Mouse (Mus musculus) megakaryocyte-erythroid progenitor cell, adult 5-6 weeks (primary cell): ENCODE data around the gene Actr1a. TPM values are rescaled to one million over a fixed set of nuclear protein-coding genes. Genes with fewer than 3 reads are reported as not detected.

Experiments used
- ATAC-seq: replicated peaks from 2 replicates; pipeline ENCODE4 v1.8.0; 2016; ENCODE audit warnings: mild to moderate bottlenecking, inconsistent platforms; ENCODE audit not compliant: severe bottlenecking, poor library complexity, low FRiP score, low TSS enrichment
- total RNA-seq, 2 experiments: library from RNA; stranded (forward) in 1 of 2; stranded (reverse) in 1 of 2; fragments of 200-1000, 215-1000 nt in 1 of 2; fragments of >200 nt in 1 of 2; fragmentation: Nextera tagmentation in 1 of 2; gene quantifications; 2 replicates each; pipeline ENCODE4 v1.2.3; 2014 to 2017

Actr1a gene
- total RNA-seq, 2 experiments from 2014 or later: 86.5 to 90.5 TPM

DNA sequence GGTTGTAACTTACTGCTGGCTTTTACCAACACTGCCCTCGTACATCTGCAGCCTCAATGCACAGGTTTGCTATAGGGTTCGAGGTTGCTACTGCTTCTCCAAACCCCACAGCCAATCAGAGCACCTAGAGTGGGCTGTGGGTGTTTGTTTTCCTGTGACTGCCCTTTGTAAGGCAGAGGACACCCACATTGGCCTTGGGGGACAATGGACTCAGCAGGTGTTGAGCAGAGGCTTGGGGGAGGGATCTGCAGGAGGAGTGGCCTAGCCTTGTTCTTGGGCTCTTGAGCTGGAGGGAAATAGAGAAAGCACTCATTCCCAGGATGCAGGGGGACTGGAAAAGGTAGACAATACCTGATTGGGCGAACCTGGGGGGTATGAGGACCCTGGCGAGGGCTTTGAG lies 37.2 kb downstream of the Actr1a start:
- ATAC-seq: no peak

DNA sequence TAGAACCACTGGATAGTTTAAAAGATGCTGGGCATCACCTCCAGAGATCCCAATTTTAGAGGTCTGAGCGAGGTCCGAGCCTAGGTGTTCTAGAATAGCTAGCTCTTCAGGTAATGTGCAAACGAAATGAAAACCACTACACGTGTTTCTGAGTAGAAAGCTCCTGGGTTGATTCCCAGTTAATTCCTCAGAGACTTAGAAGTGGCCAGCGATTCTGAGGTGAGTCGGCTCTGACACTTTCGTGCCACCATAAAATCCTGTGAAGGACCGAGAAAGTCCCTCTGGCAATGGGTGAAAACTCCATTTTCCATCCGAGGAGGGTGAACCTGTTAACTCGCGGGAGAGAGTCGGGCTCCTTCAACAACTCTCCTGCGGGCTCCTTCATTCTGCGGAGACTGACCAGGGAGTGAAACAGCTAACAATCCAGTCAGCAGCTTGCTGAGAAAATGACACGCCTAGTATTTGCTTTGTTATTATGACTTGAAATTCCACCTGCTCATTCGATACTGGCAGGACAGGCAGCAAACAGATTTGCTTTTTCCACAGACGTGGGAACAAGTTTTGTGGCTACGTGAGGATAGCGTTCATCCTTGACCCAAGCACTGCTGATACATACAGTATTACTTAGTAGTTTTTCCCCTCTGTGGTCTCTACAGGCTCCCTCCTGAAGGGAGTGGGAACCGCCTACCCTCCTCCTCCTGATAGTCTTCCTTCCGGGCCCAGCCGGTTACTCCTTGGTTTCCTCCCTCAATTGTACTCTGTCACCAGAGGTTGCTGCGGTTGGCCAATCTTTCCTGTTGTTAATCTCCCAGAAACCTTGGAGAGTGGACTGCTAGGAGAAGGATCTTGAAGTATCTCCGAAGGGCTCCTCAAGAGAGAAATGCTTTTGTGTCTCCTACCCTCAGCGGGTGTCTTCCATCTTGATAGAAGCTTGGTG lies 37.9 kb downstream of the Actr1a start:
- ATAC-seq: peak; percentile 58

DNA sequence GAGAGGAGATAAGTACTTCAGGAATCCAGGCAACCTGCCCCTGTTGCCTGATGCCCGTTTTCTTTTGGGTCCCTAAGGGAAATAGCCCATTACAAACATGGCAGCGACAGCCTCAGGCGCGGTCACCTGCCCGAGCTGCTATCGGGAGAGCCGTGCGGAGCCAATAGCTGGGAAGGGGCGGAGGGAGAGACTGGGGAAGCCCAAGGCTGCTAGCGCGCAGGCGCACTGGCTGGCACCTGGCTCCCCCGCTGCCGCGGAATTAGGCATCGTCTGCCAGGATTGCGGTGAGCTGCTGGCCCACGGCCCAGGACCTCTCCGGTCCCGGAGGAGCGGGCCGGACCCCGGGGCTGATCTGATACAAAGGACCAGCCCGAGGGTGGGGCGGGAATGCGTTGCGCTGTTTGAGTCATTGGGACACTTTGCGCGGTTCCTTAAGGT lies 38.8 kb downstream of the Actr1a start:
- ATAC-seq: peak; percentile 88

DNA sequence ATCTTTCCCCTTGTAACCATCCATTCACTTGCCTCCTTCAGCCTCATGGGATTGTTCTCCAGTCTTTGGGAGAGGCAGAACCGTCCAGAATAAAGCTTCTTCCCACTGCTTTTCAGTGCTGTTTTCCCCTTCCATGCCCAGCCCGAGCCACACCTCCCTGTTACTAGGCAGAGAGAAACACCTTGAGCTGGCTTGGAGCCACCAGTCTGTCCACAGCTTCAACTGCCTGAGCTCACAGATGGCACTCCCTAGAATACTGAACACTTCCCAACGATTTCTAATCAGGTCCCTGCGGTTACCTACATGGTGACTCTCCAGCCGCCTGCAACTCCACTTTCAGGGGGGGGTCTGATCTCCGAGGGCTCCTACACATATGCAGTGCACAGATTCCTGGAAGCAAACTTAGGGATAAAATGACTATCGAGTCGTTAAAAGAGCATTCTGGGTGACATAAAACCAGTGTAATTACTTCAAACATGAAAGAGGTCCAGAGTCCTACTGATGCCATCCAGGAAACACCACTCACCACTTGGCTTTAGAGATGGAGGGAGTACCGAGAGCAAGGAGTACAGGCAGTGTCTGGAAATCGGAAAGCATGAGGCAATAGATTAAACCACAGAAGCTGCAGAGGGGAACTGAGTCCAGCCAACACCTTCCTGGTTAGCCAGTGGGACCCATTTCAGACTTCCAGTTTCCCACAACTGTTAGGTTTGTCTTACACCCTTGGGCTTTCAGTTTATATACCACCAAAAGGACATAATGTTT lies 45.2 kb downstream of the Actr1a start, which contains the start of gene 2310034G01Rik:
TSS of gene 2310034G01Rik (minus strand) at position 135 of the 765 bp plus-strand sequence.
- no peak for ATAC-seq

DNA sequence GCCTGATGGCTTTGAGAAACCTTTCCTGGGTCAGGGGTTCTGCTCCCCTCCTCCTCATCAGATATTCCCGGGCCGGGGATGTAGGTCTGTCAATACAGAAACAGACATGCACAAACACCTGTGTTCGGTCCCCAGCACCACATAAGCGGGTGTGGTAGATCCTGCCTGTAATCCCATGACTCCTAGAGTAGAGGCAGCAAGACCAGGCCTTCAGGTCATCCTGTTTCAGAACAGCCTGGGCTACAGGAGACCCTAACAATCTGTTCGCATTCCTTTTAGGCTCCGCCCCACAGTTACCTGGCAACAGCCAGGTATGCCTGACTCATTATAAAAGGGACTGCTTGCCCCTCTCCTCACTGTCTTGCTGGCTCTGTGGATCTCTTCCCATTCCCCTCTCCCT lies 46.0 kb downstream of the Actr1a start:
- ATAC-seq: no peak

DNA sequence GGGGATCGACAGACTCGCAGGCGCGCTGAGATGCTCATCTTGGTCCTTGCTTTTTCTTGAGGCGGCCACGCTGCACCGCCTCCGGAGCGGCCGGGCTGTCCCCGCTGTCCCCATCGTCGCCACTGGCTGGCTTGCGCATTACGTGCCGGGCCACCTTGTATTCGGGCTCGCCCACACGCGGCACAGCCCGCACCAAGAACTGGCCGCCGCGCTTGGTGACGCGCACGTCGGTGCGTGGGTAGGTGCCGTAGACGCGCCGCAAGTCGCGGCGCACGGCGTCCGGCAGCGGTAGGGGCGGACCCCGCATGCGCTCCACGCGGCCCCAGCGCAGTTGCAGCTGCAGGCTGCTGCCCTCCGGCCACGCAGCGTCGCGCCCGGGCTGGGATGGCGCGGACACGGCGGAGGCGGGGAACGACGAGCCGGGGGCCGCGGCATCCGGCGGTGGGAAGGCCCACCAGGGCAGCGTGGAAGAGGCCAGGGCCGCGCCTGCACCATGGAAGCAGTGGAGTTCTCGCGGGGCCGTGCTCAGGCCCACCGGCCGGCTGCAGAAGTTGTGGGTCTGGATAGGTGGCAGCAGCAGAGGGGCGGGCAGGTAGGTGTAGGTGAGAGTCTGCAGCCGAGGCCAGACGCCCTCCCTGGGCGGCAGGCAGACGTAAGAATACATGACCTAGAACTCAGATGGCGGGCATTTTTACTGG lies 46.6 kb downstream of the Actr1a start:
- ATAC-seq: peak; percentile 56

DNA sequence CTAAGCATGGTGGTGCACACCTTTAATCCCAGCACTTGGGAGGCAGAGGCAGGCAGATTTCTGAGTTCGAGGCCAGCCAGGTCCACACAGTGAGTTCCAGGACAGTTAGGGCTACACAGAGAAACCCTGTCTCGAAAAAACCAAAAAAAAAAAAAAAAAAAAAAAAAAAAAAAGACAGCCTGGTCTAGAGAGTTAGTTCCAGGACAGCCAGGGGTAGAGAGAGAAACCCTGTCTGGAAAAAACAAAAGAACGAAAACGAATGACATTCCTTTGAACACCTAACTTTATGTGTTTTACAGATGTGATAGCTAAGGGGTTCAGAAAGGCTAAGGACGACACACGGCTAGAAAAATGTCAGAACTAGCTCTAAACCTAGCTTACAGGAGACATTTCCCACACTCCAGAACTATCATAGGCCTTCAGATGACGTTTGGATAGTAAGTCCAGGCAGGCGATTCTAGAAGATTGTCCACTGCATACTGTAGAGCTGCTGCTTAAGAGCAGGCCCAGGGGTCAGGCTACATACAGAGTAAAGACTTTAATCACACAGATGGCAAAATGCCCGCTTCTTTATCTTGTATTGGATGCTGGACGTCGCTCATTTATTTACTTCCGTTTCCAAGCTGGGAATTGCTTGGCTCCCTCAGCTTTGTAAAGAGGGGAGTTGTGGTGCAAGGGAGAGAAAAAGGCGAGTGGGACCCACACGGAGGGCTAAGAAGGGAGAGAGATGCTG lies 47.4 kb downstream of the Actr1a start:
- peak; percentile 7; the same call in 1 of the 2 replicates for ATAC-seq

DNA sequence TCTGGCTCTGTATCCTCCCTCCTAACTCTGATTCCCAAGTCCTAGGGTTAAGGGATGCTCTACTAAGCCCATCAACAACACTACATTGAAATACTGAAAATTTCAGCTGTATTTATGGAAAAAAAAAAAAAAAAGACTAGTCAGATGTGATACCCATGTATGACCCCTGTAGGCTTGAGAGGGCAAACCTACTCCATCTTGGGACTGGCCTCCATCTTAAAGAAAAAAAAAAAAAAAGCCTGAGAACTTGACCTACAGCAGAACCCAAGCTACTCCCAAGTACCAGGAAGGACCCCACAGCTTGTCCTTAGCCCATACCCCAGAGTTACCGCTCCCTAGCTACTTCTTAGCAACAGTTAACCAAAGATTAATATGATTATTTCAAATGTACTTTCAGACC lies 48.4 kb downstream of the Actr1a start:
- ATAC-seq: no peak

DNA sequence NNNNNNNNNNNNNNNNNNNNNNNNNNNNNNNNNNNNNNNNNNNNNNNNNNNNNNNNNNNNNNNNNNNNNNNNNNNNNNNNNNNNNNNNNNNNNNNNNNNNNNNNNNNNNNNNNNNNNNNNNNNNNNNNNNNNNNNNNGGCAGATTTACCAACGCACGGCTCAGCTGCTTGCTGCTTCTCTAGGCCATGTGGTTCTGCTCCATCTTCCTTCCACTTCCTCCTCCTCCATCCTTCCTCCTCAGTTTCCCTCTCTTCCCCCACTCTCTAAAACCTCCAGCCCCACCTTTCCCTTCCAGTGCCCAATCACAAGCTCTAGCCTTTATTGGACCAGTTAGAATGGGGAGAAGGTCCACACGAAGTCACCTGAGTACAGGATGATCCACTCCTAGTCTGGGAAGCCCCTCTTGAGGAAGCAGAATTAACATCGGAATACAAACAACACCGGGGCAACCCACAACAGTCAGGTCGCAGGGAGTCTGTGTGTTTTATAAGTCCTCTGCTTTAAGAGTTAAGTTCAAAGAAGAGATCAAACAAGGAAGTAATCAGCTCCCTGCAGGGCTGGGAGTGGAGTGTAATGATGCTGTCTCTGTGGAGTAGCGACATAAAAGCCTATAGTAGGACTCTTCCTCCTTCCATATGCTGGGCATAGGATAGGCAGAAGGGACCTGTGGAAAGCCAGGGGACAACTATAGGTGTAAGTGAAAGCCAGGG lies 50.7 kb downstream of the Actr1a start:
- no peak for ATAC-seq

DNA sequence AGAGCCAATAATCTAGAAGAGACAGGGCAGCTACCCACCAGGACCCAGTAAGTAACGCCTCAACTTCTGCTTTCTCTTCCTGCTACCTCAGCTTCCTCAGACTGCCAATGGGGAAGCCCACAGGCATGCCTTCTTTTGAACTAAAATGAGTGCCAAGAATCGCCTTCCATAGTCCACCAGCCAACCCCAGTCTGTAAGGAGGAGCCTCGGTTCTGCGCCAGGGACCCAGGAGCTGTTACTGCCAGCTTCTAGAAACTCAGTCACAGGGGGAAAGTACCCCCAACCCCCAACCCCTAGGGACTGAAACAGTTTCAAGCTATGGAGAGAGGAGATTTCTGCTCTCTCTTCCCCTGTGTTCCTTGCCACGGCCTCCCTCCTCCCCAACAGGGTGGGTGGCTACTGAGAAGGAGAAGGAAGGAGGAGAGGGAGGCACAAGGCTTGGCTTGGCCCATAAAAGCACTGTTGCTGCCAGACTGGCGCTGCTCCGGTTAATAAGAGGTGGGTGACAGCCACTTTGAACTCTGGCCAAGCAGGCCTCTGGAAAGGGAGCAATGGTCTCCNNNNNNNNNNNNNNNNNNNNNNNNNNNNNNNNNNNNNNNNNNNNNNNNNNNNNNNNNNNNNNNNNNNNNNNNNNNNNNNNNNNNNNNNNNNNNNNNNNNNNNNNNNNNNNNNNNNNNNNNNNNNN lies 56.1 kb downstream of the Actr1a start:
- peak; percentile 20 for ATAC-seq

DNA sequence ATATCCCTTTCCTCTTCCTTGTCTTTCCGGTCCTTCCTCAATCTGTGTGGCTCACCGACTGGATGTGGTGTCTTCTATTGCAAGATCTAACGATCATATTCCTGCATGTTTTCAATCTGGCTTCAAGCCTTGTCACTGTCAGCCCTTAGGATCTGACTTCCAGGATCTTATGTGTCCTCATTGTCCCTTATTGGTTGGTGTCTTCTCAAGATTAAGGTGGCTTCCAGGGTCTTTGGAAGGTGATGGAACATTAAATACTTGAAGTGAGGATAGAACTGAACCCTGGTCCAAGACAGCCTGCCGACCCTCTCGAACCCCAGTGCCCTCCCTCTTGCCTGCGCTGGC lies 56.6 kb downstream of the Actr1a start:
- ATAC-seq: peak; percentile 11

DNA sequence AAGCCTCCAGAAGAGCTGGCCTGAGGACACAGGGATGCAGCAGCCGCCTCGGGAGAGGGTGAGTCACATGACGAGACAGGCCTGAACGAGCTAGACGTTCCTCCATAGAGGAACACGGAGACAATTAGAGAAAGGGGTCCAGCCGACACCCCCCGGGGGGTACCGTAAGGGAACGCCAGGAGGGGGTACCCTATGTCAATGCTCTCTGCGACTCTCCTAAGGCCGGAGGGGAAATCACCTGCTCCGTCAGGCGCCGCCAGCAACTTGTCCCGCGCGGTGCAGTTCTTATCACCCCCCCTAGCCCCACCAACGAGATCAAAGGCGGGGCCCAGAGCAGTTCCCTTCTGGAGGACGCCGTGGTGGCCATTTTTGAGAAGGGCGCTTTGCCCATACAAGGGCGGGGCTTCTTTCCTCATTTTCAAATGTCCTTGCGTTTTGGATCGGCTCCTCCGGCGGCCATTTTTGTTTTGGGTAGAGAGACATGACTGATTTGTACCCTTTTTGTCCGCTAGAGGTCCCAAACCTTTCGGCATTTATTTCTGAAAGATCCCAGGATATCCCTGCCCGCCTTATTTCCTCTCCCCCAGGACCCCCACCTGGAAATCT lies 57.1 kb downstream of the Actr1a start, which contains the start of gene Cuedc2:
TSS of gene Cuedc2 (minus strand) at position 372 of the 606 bp plus-strand sequence.
- peak; percentile 88 for ATAC-seq

DNA sequence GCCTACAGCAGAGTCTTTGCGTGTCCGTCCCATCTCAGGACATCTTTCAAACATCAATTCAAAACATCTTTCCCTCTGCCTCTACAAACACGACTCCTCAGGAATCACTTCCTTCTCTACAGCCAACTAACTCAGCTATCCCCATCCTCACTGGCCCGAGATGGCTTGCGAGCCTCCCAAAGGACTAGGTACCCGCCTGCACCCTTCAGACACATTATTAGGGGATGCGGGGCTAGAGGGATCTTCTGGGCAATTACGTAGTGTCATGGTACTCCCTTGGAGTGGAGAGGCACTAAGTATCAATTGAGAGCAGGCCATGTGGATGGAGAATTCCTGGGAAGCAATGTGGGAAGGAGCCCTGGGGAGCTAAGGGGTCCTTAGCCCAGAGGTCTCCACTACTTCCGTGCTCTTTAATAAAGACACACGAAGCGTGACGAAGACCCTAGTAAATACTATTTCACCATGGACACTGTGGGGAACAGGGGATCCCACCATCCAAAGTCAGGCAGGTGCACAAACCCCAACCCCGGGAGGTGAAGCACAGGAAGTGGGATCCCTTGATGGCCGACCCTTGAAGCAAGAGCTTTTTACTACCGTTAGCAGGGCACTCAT lies 57.7 kb downstream of the Actr1a start:
- ATAC-seq: no peak

DNA sequence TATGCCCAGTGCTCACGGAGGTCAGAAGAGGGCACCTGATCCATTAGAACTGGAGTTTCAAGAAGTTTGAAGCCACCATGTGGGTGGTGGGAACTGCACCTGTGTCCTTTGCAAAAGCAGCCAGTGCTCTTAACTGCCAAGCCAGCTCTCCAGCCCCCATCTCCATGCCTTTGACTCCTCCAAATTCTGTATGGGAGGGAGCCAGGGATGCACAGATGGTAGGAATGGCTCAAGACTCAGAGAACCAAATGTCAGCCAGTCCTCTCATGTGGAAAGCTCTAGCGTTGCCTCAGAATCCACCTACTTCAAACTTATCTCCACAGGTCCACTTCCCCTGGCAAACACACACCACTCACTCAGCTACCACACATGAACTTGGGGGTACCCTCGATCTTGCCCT lies 61.6 kb downstream of the Actr1a start:
- no peak for ATAC-seq

DNA sequence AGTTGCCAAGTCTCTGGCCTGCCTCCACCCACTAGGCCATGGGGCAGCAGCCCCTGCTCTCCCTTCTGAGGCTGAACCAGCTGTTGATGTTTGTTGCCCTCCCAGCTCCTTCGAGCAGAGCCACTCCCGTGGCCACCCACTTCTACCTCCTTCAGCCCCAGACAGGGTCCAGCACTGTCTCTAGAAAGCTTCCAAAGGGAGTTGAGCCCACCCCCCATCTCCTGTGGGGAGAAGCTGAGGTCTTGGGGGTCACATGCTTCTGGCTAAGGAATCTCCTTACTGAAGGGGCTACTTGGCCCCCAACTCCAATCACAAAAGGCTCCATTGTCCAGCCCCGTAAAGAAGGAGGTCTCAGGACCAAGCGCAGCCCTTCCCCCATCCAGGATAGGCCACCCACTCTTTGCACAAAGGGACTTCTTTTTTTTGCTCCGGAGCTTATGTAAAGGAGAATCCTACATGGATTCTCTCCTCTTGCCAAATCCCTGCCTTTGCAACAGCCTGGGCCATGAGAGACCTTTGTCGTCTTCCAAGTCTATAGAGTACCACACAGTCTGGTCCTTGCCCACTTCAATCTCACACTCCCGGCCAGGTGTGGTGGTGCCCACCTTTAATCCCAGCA lies 62.7 kb downstream of the Actr1a start:
- ATAC-seq: no peak

DNA sequence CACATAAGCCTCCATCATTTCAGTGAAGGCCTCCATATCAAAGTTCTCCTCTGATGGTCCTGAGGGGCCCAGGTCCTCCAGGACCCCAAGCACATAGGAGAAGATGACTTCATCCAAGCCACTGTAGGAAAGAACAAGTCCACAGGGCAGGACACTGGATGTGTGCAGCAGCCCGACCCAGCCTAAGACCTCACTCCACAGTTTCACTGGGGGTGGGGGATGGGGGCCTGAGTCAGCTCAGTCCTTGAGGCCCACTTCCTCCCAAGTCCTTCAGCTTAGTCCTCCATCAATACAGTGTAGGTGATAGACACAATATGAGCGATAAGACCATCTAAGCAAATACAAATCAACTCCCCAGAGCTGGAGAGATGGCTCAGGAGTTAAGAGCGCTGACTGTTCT lies 63.6 kb downstream of the Actr1a start:
- ATAC-seq: no peak

DNA sequence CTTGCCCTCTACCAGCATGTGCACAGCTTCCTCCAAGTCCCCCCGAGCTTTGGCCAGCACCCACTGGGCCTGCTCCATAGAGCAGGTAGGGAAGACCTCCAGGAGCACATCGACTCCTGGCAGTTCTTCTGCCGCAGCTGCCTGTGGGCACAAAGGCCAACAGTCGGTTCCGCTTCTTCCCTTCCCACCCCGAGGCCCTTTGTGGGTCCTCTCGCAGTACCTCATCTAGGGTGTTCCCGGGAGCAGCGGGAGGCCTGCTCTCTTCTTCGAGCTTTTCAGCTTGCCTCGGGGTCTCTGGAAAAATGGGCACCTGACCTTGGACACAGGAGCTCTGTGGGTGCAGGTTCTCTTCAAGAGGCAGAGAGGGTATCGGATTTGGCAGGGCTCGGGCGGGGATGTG lies 64.2 kb downstream of the Actr1a start:
- no peak for ATAC-seq
